Comparison of ENCODE assay signal across 35 mouse cellular contexts in the genomic region with DNA sequence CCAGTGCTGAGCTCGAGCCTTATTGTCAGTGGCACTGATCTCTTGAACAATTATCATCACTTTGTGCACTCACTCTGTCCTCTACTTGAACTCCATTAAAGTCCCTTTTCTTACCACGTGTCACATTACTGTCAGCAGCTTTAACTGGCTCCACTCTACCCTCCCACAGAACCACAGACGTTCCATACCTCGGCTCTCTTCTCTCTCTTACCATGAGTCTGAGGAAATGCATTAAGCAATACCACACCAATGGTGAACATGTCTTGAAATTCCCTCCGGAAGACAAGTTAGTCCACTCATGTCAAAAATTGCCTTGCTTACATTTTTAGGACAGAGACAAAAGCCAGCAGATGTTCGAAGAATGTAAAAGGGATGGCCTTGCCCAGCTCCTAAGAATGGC.
"Had no signal": no experiment of that assay in that cellular context is flagged by ENCODE, and none has a peak within 500 bp of the region (broad histone marks: within the 10 kb centered on the region; RNA-seq: fewer than 3 reads in every experiment).

No protein-coding gene starts in this region.

- H3K4me2 ChIP-seq: heart, embryonic 11.5 days; heart, embryonic 12.5 days; heart, embryonic 13.5 days; heart, embryonic 15.5 days; hindbrain, embryonic 12.5 days; hindbrain, embryonic 13.5 days; hindbrain, embryonic 14.5 days; hindbrain, embryonic 15.5 days; intestine, embryonic 15.5 days; kidney, embryonic 15.5 days had no signal

- H3K4me3 ChIP-seq: heart, embryonic 10.5 days; heart, embryonic 12.5 days; heart, embryonic 13.5 days; heart, embryonic 15.5 days; hindbrain, embryonic 10.5 days; hindbrain, embryonic 12.5 days; hindbrain, embryonic 13.5 days; hindbrain, embryonic 15.5 days; intestine, embryonic 15.5 days; kidney, embryonic 15.5 days; layer of hippocampus, adult 2 months had no signal

- DNase-seq: heart, postnatal 10 days; heart, postnatal 14 days; heart, postnatal 36 days; heart, postnatal 4 days; kidney, adult 11 months; kidney, adult 18-20 months; kidney, adult 2 months; kidney, adult 8-10 months; kidney, adult 9 months; kidney, postnatal 10 days; kidney, postnatal 14 days; kidney, postnatal 25 days; kidney, postnatal 36 days; kidney, postnatal 4 days; layer of hippocampus, adult 9-11 months; layer of hippocampus, postnatal 36 days had no signal

- H3K4me1 ChIP-seq: heart, embryonic 10.5 days; heart, embryonic 12.5 days; heart, embryonic 13.5 days; heart, embryonic 15.5 days; hindbrain, embryonic 10.5 days; hindbrain, embryonic 12.5 days; hindbrain, embryonic 13.5 days; hindbrain, embryonic 15.5 days; intestine, embryonic 15.5 days; kidney, embryonic 15.5 days had no signal

- H3K36me3 ChIP-seq: heart, embryonic 10.5 days; heart, embryonic 12.5 days; heart, embryonic 13.5 days; heart, embryonic 15.5 days; hindbrain, embryonic 10.5 days; hindbrain, embryonic 12.5 days; hindbrain, embryonic 13.5 days; hindbrain, embryonic 15.5 days; intestine, embryonic 15.5 days; kidney, embryonic 15.5 days had no signal

- H3K9ac ChIP-seq: heart, embryonic 12.5 days; heart, embryonic 13.5 days; heart, embryonic 15.5 days; hindbrain, embryonic 12.5 days; hindbrain, embryonic 13.5 days; hindbrain, embryonic 14.5 days; hindbrain, embryonic 15.5 days; intestine, embryonic 15.5 days; kidney, embryonic 15.5 days had no signal

- H3K9me3 ChIP-seq: heart, embryonic 10.5 days; heart, embryonic 12.5 days; heart, embryonic 13.5 days; heart, embryonic 15.5 days; hindbrain, embryonic 10.5 days; hindbrain, embryonic 12.5 days; hindbrain, embryonic 13.5 days; hindbrain, embryonic 15.5 days; intestine, embryonic 15.5 days; kidney, embryonic 15.5 days had no signal

- H3K27me3 ChIP-seq: heart, embryonic 12.5 days; heart, embryonic 15.5 days; hindbrain, embryonic 12.5 days; hindbrain, embryonic 13.5 days; hindbrain, embryonic 15.5 days; intestine, embryonic 15.5 days; kidney, embryonic 15.5 days had no signal

- ATAC-seq: hindbrain, embryonic 16.5 days; hindbrain, postnatal 0 days; inflammation-experienced regulatory T-cells, adult 6 months; intestine, embryonic 15.5 days; intestine, embryonic 16.5 days; intestine, postnatal 0 days had no signal

- H3K27ac ChIP-seq: heart, embryonic 10.5 days; heart, embryonic 13.5 days; heart, embryonic 15.5 days; hindbrain, embryonic 10.5 days; hindbrain, embryonic 12.5 days; hindbrain, embryonic 13.5 days; hindbrain, embryonic 14.5 days; hindbrain, embryonic 15.5 days; hindbrain, postnatal 0 days; intestine, embryonic 15.5 days; kidney, embryonic 15.5 days; kidney, postnatal 0 days; layer of hippocampus, adult 2 months had no signal
